Mouse (Mus musculus): ENCODE measurements around the gene Ebf4.

DNA sequence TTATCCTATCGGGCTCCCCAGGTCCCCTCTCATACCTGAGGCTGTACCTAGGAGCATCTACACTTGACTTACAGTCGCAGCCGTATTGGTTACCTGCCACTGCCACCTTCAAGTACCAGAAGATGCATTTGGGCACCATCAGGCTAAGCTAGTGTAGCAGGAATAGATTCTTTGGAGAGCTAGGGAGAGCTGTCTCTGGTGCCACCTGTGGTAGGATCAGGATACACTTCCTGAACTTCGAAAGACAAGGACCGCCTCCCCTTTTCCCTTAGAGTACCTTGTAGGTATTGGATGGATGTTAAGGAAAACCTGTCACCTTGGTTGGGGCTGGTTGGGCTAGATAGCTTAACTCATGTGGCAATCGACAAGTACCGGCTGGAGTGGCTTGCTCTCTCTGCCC, 26.9 kb upstream of the Ebf4 start:
- no peak for TF ChIP-seq POLR2A (IDR thresholded peaks at IDR 0.05; ENCODE audit: borderline replicate concordance, low read depth, low read length)
- TF ChIP-seq CTCF (IDR thresholded peaks at IDR 0.05; ENCODE audit: low read depth, low read length): no peak

Data from bone marrow macrophage, adult 2 months (primary cell).